Mouse (Mus musculus): ENCODE results near the gene Fabp3.

The Fabp3 gene

GRCm38 (mm10) chr4:130325446-130325845 lies 17.1 kb downstream of the Fabp3 start:
- DNase-seq (ENCODE audit: low read depth, low spot score): no peak

GRCm38 (mm10) chr4:130327366-130327765 lies 19.0 kb downstream of the Fabp3 start:
- no peak for DNase-seq (ENCODE audit: low read depth, low spot score)

GRCm38 (mm10) chr4:130335867-130336266 lies 27.5 kb downstream of the Fabp3 start:
- no peak for DNase-seq (ENCODE audit: low read depth, low spot score)

GRCm38 (mm10) chr4:130341691-130342090 lies 33.3 kb downstream of the Fabp3 start:
- peak; percentile 69 for DNase-seq (ENCODE audit: low read depth, low spot score)

- no peak for DNase-seq (ENCODE audit: low read depth, low spot score)
Measured at GRCm38 (mm10) chr4:130349666-130350065, 41.3 kb downstream of the Fabp3 start.

GRCm38 (mm10) chr4:130350690-130351422 lies 42.5 kb downstream of the Fabp3 start:
- DNase-seq (ENCODE audit: low read depth, low spot score): no peak

- no peak for DNase-seq (ENCODE audit: low read depth, low spot score)
Measured at GRCm38 (mm10) chr4:130352588-130352987, 44.2 kb downstream of the Fabp3 start.

GRCm38 (mm10) chr4:130357946-130358345 lies 49.6 kb downstream of the Fabp3 start:
- no peak for DNase-seq (ENCODE audit: low read depth, low spot score)

GRCm38 (mm10) chr4:130359486-130360237 lies 51.3 kb downstream of the Fabp3 start, which contains the start of the genes Zcchc17 and Snrnp40:
Gene Zcchc17 (minus strand): TSS chr4:130359943.
Gene Snrnp40 (plus strand): TSS chr4:130360132.
- DNase-seq (ENCODE audit: low read depth, low spot score): peak; percentile 100

- no peak for DNase-seq (ENCODE audit: low read depth, low spot score)
Measured at GRCm38 (mm10) chr4:130360238-130360590, 51.8 kb downstream of the Fabp3 start.

Measured in forelimb bud, embryonic 11.5 days (tissue).